Mouse (Mus musculus) limb, embryonic 14.5 days (tissue): Measurements from ENCODE around the gene Afdn. TPM values are rescaled to one million over a fixed set of nuclear protein-coding genes. Genes with fewer than 3 reads are reported as not detected.
A peak's percentile ranks its signal among the peaks of the same experiment; 100 is the strongest.

Experiments
- ATAC-seq: fragments of 200-750 bp; cut with Nextera tagmentation; 2 replicates; pipeline ENCODE4 v1.8.0; 2017; ENCODE audit warnings: low read depth, moderate number of reproducible peaks, moderate TSS enrichment; ENCODE audit not compliant: low FRiP score
- DNase-seq: peaks from one replicate; pipeline ENCODE4 v3.0.0-alpha.2; 2015; ENCODE audit warnings: low spot score
- H3K27ac ChIP-seq: fragments of 300-500 bp; sonication (generic); replicated peaks from 2 replicates; pipeline ENCODE4 v1.5.1; 2014; ENCODE audit warnings: low read depth, mild to moderate bottlenecking, low read length, moderate library complexity, mixed read lengths
- H3K27me3 ChIP-seq: fragments of 300-500 bp; sonication (generic); 2 replicates; pipeline ENCODE4 v1.6.1; 2014; ENCODE audit warnings: low read length, mixed read lengths; ENCODE audit not compliant: control insufficient read depth, insufficient read depth
- H3K36me3 ChIP-seq: fragments of 300-500 bp; sonication (generic); 2 replicates; pipeline ENCODE4 v1.6.1; 2014; ENCODE audit warnings: mild to moderate bottlenecking, low read length, moderate library complexity, mixed read lengths; ENCODE audit not compliant: control insufficient read depth, insufficient read depth
- H3K4me1 ChIP-seq: fragments of 300-500 bp; sonication (generic); 2 replicates; pipeline ENCODE4 v1.6.1; 2014; ENCODE audit warnings: antibody characterized with exemption, low read length, mixed read lengths; ENCODE audit not compliant: control insufficient read depth, insufficient read depth
- H3K4me2 ChIP-seq: fragments of 300-500 bp; sonication (generic); replicated peaks from 2 replicates; pipeline ENCODE4 v1.6.1; 2014; ENCODE audit warnings: low read depth, mild to moderate bottlenecking, low read length, moderate library complexity; ENCODE audit not compliant: severe bottlenecking
- H3K4me3 ChIP-seq: fragments of 300-500 bp; sonication (generic); replicated peaks from 2 replicates; pipeline ENCODE4 v1.5.1; 2014; ENCODE audit warnings: low read length
- H3K9ac ChIP-seq: fragments of 300-500 bp; sonication (generic); 2 replicates; pipeline ENCODE4 v1.6.1; 2014; ENCODE audit warnings: mild to moderate bottlenecking, low read depth, low read length, moderate library complexity; ENCODE audit not compliant: severe bottlenecking
- H3K9me3 ChIP-seq: fragments of 300-500 bp; sonication (generic); 2 replicates; pipeline ENCODE4 v1.6.1; 2016; ENCODE audit warnings: low read length; ENCODE audit not compliant: control insufficient read depth
- POLR2A ChIP-seq: fragments of 200-500 bp; IDR thresholded peaks from 2 replicates; pipeline ENCODE4 v1.8.0; 2012; ENCODE audit warnings: inconsistent platforms, mild to moderate bottlenecking, moderate library complexity, borderline replicate concordance; ENCODE audit not compliant: insufficient read depth, insufficient read length; ENCODE audit errors: extremely low read depth
- WGBS: fragments of 180-500 bp; shearing (Covaris S2); extraction: QIAGEN DNeasy Blood & Tissue Kit; methylation state at CpG from one replicate; pipeline ENCODE4 v1.1.7; 2014; 5-methylcytosine and 5-hydroxymethylcytosine counted together
- polyA plus RNA-seq, 2 experiments: library from polyadenylated mRNA; depleted of rRNA in 1 of 2; stranded (reverse) in 1 of 2; unstranded in 1 of 2; fragments of >200 nt; fragmentation: Nextera tagmentation in 1 of 2; extraction: Ambion mirVana in 1 of 2; gene quantifications; 2 replicates each; pipeline versions ENCODE4 v1.2.1 to v1.2.3; 2012 to 2014

Gene Afdn
- polyA plus RNA-seq, 2 experiments = 58.9 to 76.7 TPM

GRCm38 (mm10) chr17:13820676-13821075 is 60.3 kb downstream of the Afdn start:
- DNase-seq = no peak
- Histone ChIP-seq H3K9ac (no peak overlapping the region), H3K4me3 (no peak overlapping the region), H3K4me2 (no peak overlapping the region), H3K9me3 (no peaks in the 10 kb centered on the region), H3K27ac (no peak overlapping the region), H3K4me1 (no peaks in the 10 kb centered on the region), H3K27me3 (no peaks in the 10 kb centered on the region), H3K36me3 (peaks cover 21% of the 10 kb centered on the region)
- WGBS = 89% methylated on average over 2 of the region's 2 CpGs
- no peak for TF ChIP-seq POLR2A
- no peak for ATAC-seq

- no peak overlapping the region for H3K4me3 ChIP-seq
- no peaks in the 10 kb centered on the region for H3K4me1 ChIP-seq
- DNase-seq = no peak
- peaks cover 18% of the 10 kb centered on the region for H3K36me3 ChIP-seq
- no peak for TF ChIP-seq POLR2A
- H3K27ac ChIP-seq = no peak overlapping the region
- H3K9me3 ChIP-seq = no peaks in the 10 kb centered on the region
- WGBS = 89% methylated on average over 2 of the region's 2 CpGs
- no peak overlapping the region for H3K4me2 ChIP-seq
- no peak for ATAC-seq
- H3K9ac ChIP-seq = no peak overlapping the region
- no peaks in the 10 kb centered on the region for H3K27me3 ChIP-seq
Observed at GRCm38 (mm10) chr17:13825421-13825820, 65.1 kb downstream of the Afdn start.

DNA sequence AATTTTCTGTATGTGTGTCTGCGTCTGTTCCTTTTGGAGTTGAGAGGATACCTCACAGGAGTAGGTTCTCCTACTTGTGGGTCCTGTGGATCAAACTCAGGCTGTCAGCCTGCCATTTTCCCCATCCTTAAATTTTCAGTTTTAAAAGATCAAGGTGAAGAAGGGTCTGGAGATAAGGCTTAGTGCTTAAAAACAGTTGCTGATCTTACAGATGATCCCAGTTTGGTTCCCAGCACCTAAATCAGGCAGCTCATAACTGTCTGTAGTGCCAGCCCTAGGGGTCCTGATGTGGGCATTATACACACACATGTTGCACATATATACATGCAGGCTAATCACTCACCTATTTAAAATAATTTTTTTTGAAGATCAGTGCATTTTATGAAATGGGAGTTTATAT is 69.9 kb downstream of the Afdn start:
- Histone ChIP-seq H3K4me2 (no peak overlapping the region), H3K27ac (no peak overlapping the region), H3K4me1 (no peaks in the 10 kb centered on the region), H3K9me3 (no peaks in the 10 kb centered on the region), H3K4me3 (no peak overlapping the region), H3K27me3 (no peaks in the 10 kb centered on the region), H3K9ac (no peak overlapping the region), H3K36me3 (peaks cover 31% of the 10 kb centered on the region)
- TF ChIP-seq POLR2A = no peak
- WGBS = 97% methylated on average over 1 of the region's 1 CpGs
- DNase-seq = no peak
- ATAC-seq = no peak

- peak; percentile 81 for DNase-seq
- H3K27ac ChIP-seq = no peak overlapping the region
- H3K9me3 ChIP-seq = no peaks in the 10 kb centered on the region
- H3K9ac ChIP-seq = no peak overlapping the region
- H3K27me3 ChIP-seq = no peaks in the 10 kb centered on the region
- WGBS = 81% methylated on average over 1 of the region's 1 CpGs
- H3K4me3 ChIP-seq = no peak overlapping the region
- H3K4me2 ChIP-seq = no peak overlapping the region
- no peaks in the 10 kb centered on the region for H3K4me1 ChIP-seq
- ATAC-seq = no peak
- no peak for TF ChIP-seq POLR2A
- peaks cover 36% of the 10 kb centered on the region for H3K36me3 ChIP-seq
Observed at GRCm38 (mm10) chr17:13830636-13831341, 70.5 kb downstream of the Afdn start.

DNA sequence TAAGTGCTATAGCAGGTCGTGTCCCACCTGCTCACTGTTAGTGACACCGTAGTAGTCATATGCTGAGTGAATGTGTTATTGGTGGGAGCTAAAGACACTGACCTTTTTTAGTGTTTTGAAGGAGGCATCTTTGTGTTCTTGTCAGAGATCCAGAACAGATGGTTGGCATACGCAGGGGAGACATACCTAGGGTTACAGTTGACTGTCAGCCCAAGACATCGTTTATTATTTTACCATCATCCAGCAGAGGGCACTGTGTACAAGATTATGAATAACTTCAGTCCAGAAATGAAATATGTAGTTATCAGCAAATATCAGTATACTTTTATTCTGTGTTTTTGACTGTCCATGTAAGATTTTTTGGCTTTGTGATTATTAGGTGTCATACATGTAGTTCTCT is 75.5 kb downstream of the Afdn start:
- DNase-seq (peak; percentile 84), ATAC-seq (no peak)
- no peak overlapping the region for H3K4me3 ChIP-seq
- no peak overlapping the region for H3K27ac ChIP-seq
- no peak overlapping the region for H3K4me2 ChIP-seq
- H3K9ac ChIP-seq = no peak overlapping the region
- WGBS = 84% methylated on average over 4 of the region's 4 CpGs
- no peak for TF ChIP-seq POLR2A
- no peaks in the 10 kb centered on the region for H3K4me1 ChIP-seq
- H3K27me3 ChIP-seq = no peaks in the 10 kb centered on the region
- no peaks in the 10 kb centered on the region for H3K9me3 ChIP-seq
- peaks cover 37% of the 10 kb centered on the region for H3K36me3 ChIP-seq
